Mouse (Mus musculus) liver (tissue): ENCODE results near the gene Psme2.

Experiments used
- DNase-seq: peaks from one replicate; pipeline ENCODE4 v3.0.0-alpha.2; 2020; ENCODE audit warnings: mixed read lengths

The Psme2 gene

DNA sequence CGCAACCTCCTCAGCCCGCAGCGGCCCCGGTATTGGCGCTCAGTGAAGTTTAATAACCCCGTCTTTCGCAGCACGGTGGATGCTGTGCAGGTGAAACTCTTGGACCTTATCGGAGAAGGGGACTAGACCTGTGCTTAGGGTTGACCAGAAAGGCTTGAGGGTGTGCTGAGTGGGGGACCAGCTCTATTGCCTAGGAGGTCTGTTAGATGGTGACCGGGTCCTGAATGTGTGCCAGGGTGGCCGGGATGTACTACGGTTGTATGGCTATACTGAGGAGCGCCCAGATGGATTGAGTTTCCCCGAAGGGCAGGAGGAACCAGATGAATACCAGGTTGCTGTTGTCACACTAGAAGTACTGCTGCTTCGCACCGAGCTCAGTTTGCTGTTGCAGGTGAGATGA is 1.3 kb upstream of the Psme2 start:
- no peak for DNase-seq

DNA sequence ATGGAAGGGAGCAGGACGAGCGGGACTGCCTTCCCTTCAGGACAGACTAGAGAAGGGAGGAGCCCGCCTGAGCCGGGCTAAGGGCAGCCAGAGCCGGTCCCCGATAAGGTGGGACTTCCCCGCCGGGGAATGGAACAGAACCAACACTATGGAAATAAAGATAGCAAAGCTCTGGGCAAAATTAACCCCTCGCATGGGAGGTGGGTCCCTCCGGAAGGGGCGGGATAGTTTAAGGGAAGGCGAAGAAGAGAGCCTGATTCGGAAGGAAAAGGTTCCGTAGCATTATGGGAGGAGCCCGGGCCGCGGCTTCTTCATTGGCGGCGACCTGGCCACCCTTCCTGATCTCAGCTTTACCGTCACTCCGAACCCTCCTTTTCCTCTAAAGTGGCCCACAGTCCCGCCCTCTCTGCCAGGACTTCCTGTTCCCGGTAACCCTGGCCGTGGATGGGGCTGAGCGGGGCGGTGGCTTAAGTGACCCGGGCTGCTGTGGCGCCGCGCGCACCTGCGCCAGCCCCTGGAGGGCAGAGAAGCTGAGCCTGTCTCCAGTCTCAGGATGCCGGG is 498 bp upstream of the Psme2 start, which contains the start of gene Rnf31:
Gene Rnf31, plus strand, starts transcription at position 378 of the 561 bp plus-strand sequence.
- peak; percentile 96 for DNase-seq

DNA sequence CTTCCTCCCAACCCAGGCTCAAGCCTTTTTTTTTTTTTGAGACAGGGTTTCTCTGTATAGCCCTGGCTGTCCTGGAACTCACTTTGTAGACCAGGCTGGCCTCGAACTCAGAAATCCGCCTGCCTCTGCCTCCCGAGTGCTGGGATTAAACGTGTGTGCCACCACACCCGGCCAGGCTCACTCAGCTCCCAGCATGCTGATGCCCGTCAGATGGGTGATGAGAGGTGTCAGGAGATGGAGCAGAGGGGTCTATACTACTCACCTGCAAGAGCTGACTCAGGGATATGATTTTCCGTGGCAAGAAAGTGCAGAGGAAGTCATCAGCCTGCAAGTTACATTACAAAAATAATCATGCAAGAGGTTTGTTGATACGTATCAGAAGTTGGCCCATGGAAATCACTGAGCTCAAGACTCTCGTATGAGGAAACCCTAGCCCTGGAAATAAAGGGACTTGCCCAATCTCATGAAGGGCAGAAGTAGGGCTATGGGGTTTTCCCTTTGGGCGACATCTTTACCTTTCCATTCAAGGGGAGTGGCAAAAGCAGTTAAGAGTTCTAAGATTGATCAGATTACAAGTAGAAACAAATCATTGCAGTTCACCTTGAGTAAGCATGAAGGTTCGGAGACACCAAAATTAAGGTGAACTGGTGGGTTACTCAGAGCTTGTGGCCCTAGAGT is 1.0 kb downstream of the Psme2 start:
- no peak for DNase-seq

DNA sequence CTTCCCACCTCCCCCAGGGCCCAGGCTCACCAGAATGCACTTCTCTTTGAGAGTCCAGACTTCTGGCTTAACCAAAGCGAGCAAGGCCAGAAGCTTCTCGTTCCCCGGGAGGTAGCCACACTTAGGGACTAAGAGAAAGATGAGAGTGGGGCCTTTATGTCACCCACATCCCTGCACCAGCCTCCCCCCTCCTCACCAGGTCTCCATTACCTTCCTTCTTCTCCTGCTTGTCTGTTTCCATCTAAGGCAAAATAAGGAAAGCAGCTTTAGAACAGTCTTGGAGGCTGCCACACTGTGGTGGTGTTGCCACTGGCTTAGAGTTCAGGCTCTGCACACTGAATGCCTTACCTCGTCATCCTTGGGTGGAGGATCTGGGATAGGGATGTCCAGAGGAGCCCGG is 1.6 kb downstream of the Psme2 start:
- no peak for DNase-seq

DNA sequence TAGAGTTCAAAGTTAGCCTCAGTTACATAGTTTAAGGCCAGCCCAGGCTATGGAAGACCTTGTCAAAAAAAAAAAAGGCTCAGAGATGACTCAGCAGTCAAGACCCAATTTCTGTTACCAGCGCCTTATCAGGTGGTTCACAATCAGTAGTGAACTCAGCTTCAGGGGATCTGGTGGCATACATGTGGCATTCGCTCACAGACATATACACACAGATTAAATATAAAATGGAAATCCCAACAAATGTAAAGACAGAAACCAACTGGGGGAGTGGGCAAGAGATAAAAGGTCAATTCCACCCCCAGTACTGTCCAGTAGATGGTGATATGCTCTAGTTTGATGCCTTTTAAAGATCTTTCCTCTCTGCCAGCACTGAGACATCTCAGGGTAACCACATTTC is 4.8 kb downstream of the Psme2 start:
- DNase-seq, result peak; percentile 61

DNA sequence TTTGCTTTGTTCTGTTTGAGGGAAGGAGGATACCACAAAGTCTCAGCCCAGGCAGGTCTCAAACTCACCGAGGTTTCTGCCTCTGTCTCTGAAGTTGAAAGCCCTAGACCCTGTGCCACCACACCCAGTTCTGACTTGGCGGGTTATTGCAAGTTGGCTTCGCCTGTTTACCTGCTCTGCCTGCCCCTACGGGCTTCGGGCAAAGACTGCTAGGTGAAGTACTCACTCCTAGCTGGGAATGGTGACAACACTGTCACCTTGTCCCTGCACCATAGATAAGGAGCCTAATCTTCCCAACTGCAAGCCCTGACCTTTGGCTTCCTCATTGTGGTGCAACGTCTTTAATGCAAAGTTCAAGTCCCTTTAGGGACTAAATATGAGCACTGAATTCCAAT is 5.3 kb downstream of the Psme2 start:
- DNase-seq, result peak; percentile 72

DNA sequence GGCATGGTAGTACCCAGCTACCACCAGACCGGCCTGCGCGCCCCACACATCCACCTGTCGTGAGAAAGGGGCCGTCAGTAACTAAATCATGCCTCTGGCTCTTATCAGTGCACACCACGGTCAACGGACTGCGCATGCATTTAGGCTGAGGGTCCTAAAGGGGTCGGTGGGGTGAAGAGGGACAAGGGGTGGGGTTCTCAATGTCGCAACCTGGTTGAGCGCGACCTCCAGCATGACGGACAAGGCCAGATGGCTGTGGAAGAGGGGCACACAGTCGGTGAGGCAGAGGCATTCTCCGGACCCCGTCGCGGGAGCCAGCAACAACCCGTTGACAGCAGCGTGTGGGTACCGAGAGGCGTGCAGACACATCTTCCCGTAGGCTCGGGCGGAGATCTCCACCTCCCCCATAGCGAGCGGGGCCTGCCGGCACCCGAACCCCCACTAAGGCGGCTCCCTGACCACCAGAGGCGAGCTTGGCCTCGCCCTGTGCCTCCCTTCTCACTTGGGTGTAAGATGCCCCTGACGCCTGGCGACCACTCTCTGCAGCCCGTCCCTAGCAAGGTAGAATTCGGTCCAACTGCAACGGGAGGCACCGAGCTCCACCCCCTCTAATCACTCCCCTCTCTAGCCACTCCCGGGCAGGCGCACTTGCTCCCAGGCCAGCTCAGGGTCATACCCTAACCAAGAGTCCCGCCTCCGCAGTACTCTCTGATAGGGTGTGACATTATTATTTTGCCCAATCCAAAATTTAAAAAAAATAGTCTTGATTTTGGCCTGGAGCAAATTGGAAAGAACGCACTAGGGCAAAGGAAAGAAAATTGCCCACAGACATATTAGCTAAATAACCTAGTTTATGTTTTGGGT is 6.0 kb downstream of the Psme2 start, which contains the start of gene Emc9:
Gene Emc9, minus strand, starts transcription at position 601 of the 864 bp plus-strand sequence.
- DNase-seq, result peak; percentile 93

DNA sequence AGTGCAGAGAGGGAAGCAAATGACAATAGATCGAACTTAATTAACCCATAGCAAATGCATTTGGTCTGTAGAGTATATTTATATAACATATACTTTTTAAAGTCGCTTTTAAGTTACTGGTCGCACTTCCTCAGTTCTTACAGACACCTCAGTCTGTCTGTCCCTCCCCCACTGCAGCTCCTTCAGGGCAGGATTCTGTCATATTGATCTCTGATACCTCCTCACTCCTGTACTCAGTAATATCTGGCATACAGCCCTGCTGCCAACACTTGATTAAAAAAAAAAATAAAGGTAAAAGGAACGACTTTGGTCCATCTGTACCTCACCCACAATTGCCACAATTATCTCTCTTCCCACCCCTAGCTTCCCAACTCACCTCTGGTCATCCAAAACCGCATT is 6.6 kb downstream of the Psme2 start:
- no peak for DNase-seq

DNA sequence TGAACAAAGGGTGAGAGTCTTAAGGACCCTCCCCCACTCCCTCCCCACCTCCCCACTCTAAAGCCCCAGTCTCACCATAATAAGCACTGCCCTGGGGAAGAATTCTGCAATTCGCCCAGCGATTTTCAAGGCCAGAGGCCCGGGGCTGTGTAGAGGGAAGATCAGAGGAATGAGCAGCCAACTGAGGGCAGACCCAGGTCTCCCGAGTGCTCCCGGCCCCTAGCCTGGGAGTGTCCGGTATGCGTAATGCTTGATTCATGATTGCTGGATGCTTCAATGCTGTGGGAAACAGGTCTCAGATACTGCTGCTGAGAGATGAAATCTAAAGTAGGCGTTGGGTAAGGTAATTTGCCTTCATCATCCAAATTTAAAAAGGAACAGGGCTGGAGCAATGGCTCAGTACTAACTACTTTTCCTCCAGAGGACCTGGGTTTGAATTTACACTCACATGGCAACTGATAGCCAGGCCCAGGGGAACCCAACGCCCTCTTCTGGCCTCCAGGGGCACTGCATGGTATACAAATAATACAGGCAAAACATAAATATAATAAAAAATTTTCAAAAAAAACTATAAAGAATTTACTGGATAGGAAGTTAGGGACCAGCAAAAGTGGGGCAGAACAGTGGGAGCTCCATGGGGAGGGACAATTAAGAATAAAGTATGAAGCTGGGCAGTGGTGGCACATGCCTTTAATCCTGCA is 8.8 kb downstream of the Psme2 start:
- DNase-seq, result peak; percentile 30

DNA sequence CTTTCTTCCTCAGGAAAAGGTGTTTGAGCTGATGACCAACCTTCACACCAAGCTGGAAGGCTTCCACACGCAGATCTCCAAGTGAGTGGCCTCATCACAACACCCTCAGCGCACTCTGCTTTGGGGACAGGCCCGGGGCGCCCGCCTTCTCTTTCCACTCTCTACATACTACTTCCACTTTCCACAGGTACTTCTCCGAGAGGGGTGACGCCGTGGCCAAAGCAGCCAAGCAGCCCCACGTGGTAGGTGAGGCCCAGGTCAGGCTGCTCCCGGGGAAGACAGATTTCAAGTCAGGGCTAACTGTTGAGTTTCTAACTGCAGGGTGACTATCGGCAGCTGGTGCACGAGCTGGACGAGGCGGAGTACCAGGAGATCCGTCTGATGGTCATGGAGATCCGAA is 10.2 kb downstream of the Psme2 start:
- DNase-seq, result no peak

DNA sequence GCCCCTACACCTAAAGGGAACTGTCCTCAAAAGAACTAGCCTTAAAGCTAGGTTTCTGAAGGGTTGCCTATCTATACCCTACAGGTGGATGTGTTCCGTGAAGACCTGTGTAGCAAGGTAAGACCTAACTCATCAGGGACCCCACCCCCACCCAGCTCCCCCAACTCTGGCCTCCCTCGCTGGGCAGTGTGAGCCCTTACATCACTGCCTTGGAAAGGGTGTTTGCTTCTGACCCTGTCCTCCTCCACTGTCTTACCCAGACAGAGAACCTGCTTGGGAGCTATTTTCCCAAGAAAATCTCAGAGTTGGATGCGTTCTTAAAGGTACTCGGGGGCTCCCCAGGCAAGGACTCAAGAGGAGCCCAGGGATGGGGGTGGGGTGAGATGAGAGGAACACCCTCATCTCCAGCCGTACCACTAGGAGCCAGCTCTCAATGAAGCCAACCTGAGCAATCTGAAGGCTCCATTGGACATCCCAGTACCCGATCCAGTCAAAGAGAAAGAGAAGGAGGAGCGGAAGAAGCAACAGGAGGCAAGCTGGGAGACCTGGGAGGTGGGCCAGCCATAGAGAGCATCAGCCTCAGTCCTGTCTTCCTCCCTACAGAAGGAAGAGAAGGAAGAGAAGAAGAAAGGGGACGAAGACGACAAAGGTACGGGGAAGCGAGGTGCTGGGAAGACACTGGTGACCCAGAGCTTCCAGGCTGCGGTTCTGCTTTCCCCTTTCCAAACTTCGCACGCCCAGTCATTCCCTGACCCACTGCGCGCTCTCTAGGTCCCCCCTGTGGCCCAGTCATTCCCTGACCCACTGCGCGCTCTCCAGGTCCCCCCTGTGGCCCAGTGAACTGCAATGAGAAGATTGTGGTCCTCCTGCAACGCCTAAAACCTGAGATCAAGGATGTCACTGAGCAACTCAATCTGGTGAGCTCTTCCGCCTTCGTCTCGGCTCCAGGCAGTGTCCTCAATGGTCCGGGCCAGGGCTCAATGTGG is 11.1 kb downstream of the Psme2 start:
- no peak for DNase-seq

DNA sequence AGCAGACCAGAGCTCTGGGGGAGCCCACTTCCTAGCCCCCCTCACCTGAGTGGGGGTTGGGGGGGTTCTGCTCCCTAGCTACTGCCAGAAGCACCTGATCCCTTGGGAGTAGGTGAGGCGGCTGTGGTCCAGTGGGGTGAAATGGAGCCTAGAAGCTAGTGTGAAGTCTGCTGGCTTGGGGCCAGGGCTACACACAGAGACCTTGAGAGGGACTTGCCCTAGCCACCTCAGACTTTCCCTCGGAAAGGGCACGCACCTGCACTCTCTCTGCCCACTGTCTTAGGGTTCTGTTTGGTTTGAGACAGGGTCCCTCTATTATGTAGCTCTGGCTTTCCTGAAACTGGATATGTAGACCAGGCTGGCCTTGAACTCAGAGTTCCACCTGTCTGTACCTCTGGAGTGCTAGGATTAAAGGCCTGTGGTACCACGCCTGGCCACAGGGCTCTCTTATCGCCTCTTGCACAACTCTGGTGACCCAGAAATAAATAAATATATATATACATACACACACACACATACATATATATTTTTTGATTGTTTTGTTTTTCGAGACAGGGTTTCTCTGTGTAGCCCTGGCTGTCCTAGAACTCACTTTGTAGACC is 12.1 kb downstream of the Psme2 start:
- peak; percentile 51 for DNase-seq

DNA sequence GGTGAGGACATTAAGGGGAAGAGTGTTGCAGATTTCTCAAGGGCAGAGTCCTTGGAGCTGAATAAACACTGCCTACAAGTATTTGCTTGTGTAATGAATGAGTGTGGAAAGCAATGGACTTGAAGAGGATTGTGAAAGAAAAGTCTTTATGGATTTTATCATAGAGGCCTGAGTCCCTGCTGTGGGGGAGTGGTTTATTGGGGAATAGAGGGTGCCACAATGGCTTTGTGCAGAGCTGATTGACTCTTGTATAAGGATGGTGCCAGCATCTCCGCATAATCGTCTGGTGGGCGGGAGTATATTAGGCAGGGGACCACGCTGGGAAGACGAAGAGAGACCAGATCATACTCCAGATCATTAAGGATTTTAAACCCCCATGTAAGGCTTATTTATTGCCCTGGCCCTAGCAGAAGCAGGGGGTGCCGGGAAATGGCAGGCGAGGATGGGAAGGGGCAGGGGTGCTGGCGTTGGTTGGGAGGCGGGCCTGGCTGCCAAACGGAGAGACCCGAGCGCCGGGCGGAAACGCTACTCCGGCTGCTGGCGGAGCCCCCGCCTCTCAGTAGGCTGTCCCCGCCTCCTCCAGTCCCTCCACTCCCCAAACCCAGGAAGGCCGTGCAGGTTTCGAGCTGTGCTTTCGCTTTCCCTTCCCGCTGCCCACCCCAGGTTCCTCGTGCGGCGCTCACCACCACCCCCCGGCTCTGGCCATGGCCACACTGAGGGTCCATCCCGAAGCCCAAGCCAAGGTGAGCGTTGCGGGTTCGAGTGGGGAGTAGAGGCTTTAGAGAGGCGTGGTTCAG is 12.8 kb downstream of the Psme2 start, which contains the start of gene Psme1:
Gene Psme1, plus strand, starts transcription at position 253 of the 797 bp plus-strand sequence.
- peak; percentile 83 for DNase-seq

DNA sequence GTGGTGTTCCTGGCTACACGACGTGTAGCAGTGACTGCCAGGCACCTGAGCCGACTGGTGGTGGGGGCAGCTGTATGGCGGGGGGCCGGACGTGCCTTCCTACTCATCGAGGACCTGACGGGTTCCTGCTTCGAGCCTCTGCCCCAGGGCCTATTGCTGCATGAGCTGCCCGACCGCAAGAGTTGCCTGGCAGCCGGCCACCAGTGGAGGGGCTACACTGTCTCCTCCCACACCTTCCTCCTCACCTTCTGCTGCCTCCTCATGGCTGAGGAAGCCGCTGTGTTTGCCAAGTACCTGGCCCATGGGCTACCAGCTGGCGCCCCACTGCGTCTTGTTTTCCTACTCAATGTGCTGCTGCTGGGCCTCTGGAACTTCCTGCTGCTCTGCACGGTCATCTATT is 14.5 kb downstream of the Psme2 start:
- no peak for DNase-seq

DNA sequence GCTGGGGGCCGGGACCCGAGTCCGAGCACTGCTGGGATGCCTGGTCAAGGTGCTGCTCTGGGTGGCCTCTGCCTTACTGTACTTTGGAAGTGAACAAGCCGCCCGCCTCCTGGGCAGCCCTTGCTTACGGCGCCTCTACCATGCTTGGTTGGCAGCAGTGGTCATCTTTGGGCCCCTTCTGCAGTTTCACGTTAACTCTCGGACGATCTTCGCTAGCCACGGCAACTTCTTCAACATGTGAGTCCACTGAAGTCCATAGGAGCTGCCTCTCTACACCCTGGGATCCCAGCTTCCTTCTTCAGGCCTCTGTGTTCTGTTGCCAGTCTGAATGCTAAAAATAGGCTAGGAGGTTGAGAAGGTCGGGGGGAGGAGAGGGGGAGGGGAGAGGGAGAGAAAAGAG is 15.2 kb downstream of the Psme2 start:
- DNase-seq, result no peak

DNA sequence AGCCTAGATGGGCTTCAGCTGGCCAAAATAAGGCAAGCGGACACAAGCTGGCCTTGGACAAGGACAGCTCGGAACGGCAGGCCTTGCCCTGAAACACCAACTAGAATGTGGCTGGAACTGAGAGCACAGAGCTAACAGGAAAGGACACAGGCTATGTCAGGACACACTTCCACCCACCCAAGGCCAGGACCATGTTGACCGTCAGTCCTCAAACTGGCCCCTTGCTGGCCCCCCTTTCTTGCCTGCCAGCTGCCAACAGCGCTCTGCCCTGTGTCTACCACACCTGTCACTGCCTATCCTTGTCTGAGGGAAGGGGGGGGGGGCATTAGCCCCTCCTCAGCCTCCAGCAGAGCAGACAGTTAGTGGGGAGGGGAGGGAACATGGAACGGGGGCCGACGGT is 15.6 kb downstream of the Psme2 start, which contains the start of gene Fitm1:
Gene Fitm1, plus strand, starts transcription at position 316 of the 400 bp plus-strand sequence.
- DNase-seq, result no peak

DNA sequence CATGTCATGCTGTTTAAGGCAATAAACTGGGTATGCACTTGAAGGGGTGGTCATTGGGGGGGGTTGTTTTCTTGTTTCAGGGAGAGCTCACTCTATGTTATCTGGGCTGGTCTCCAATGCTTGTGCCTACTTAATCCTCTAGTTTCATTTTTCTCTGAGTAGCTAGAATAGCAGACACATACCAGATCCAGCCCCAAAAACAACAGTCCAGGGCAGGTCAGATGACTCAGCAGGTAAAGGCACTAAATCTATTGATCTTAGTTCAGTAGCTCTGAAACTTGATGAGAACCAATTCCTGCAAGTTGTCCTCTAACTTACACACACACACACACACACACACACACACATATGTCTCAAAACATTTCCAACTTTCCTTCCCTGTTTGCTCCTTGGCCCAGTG is 19.2 kb downstream of the Psme2 start:
- DNase-seq, result no peak

DNA sequence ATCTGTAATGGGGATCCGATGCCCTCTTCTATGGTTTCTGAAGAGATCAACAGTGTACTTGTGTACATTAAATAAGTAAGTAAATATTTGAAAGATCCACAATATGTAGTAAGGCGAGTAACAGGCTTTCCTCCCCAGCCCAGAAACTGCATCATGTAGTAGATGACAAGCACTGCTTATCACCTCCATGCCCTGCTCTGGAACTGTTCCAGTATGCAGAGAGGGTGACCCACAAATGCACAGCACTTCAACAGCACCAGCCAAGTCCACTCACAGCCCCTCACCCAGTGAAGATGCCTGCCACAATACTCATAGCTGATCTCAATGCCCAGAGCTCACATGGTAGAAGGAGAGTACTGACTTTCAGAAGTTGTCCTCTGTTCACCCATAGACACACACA is 20.3 kb downstream of the Psme2 start:
- DNase-seq, result no peak

DNA sequence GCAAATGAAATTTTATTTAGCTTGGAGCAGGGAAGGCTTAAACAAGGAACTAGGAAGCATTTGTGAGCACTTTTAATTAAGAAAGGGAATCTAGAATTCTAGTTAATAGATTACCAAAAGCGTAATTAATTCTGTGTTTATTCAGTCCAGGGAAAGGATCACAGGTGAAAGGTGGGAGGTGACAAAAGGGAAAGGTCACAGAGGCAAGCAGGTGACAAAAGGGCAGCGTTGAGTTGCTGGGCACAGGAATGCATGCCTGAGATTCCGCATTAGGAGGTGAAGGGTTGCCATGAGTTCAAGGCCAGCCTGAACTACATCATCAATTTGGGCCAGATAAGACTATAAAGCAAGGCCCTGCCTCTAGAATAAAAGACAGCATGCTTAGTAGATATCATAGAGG is 23.4 kb downstream of the Psme2 start:
- no peak for DNase-seq

DNA sequence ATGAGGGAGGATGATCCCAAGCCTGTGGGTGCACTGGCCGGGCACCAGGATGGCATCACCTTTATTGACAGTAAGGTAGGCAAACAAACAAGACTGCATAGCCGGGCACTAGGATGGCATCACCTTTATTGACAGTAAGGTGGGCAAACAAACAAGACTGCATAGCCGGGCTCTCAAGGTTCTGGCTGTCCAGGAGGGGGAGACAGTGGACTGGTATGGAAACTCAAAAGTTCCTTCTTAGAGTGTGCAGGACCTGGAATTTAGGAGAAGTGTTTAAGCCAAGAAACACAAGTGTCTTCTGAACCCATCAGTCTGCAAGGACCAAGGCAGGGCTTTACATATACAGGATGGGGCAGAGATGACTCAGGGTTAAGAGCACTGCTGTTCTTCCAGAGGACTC is 25.2 kb downstream of the Psme2 start:
- no peak for DNase-seq
